Mouse (Mus musculus): ENCODE results near the gene Ifitm10. TPM values are rescaled to one million over a fixed set of nuclear protein-coding genes. Genes with fewer than 3 reads are reported as not detected.
"Not testable (repeated sequence)": the region's sequence is repeated elsewhere in the genome, so short reads cannot be mapped to it uniquely, and the experiment has no call there.

The Ifitm10 gene
- polyA plus RNA-seq, 1 experiment from 2014 or later: 2.5 TPM

DNA sequence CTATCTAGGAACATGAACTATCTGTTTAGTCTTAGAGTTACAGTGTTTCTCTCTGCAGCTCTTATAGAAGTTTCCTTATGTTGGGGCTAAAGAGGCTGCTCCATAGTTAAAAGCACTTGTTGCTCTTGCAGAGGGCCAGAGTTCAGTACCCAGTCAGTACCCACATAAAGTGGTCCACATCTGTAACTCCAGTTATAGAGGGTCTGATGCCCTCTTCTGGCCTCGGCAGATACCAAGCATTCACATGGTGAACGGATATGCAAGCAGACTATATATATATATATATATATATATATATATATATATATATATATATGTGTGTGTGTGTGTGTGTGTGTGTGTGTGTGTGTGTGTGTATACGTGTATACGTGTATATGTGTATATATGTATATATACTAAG lies 34.4 kb upstream of the Ifitm10 start:
- Histone ChIP-seq H3K4me1 (ENCODE audit: insufficient read depth, low read length) (no peaks in the 10 kb centered on the region), H3K4me3 (ENCODE audit: low read length) (no peak overlapping the region), H3K27ac (ENCODE audit: low read length) (no peak overlapping the region), H3K9me3 (ENCODE audit: low read length) (no peaks in the 10 kb centered on the region), H3K27me3 (ENCODE audit: insufficient read depth, low read length) (no peaks in the 10 kb centered on the region), H3K4me2 (replicated peaks; ENCODE audit: low read depth, low read length) (no peak overlapping the region), H3K9ac (replicated peaks; ENCODE audit: low read length) (no peak overlapping the region), H3K36me3 (ENCODE audit: insufficient read depth, low read length) (no peaks in the 10 kb centered on the region)
- WGBS: 73% methylated on average over 4 of the region's 4 CpGs
- ATAC-seq (ENCODE audit: low FRiP score, low TSS enrichment): no peak

DNA sequence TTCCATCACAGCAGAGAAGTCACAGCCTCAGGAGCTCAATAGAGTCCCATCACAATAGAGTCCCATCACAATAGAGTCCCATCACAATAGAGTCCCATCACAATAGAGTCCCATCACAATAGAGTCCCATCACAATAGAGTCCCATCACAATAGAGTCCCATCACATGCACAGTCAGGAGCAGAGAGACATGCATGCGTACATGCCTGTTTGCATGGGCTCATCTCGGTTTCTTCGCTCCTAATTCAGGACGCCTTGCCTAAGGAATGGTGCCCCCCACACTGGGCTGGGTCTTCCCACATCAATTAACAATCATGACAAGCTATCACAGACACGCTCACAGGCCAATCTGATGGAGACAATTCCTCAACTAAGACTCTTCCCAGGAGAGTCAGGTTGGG lies 31.6 kb upstream of the Ifitm10 start:
- 93% methylated on average over 5 of the region's 5 CpGs for WGBS
- not testable (repeated sequence) for ATAC-seq (ENCODE audit: low FRiP score, low TSS enrichment); H3K4me1 ChIP-seq (ENCODE audit: insufficient read depth, low read length); H3K36me3 ChIP-seq (ENCODE audit: insufficient read depth, low read length); H3K4me3 ChIP-seq (ENCODE audit: low read length); H3K9ac ChIP-seq (replicated peaks; ENCODE audit: low read length); H3K4me2 ChIP-seq (replicated peaks; ENCODE audit: low read depth, low read length); H3K27me3 ChIP-seq (ENCODE audit: insufficient read depth, low read length); H3K9me3 ChIP-seq (ENCODE audit: low read length); H3K27ac ChIP-seq (ENCODE audit: low read length)

- H3K36me3 ChIP-seq (ENCODE audit: insufficient read depth, low read length): no peaks in the 10 kb centered on the region
- no peaks in the 10 kb centered on the region for H3K27me3 ChIP-seq (ENCODE audit: insufficient read depth, low read length)
- no peak overlapping the region for H3K4me3 ChIP-seq (ENCODE audit: low read length)
- H3K4me2 ChIP-seq (replicated peaks; ENCODE audit: low read depth, low read length): no peak overlapping the region
- ATAC-seq (ENCODE audit: low FRiP score, low TSS enrichment): no peak
- H3K27ac ChIP-seq (ENCODE audit: low read length): peak overlapping the region; percentile 47; the same call in 1 of the 2 replicates
- H3K4me1 ChIP-seq (ENCODE audit: insufficient read depth, low read length): peaks cover 17% of the 10 kb centered on the region; the same call in 1 of the 2 replicates
- WGBS: 52% methylated on average over 4 of the region's 4 CpGs
- no peak overlapping the region for H3K9ac ChIP-seq (replicated peaks; ENCODE audit: low read length)
- H3K9me3 ChIP-seq (ENCODE audit: low read length): no peaks in the 10 kb centered on the region
Observed at GRCm38 (mm10) chr7:142403591-142403990, 30.0 kb upstream of the Ifitm10 start.

- Histone ChIP-seq H3K4me1 (ENCODE audit: insufficient read depth, low read length) (peaks cover 20% of the 10 kb centered on the region; the same call in 1 of the 2 replicates), H3K36me3 (ENCODE audit: insufficient read depth, low read length) (no peaks in the 10 kb centered on the region), H3K27me3 (ENCODE audit: insufficient read depth, low read length) (no peaks in the 10 kb centered on the region), H3K4me2 (replicated peaks; ENCODE audit: low read depth, low read length) (no peak overlapping the region), H3K4me3 (ENCODE audit: low read length) (no peak overlapping the region), H3K9ac (replicated peaks; ENCODE audit: low read length) (no peak overlapping the region), H3K27ac (ENCODE audit: low read length) (peak overlapping the region; percentile 54; the same call in 1 of the 2 replicates), H3K9me3 (ENCODE audit: low read length) (no peaks in the 10 kb centered on the region)
- WGBS: 39% methylated on average over 7 of the region's 7 CpGs
- ATAC-seq (ENCODE audit: low FRiP score, low TSS enrichment): no peak
Observed at GRCm38 (mm10) chr7:142400750-142401142, 27.2 kb upstream of the Ifitm10 start.

GRCm38 (mm10) chr7:142400112-142400749 lies 26.7 kb upstream of the Ifitm10 start:
- no peaks in the 10 kb centered on the region for H3K36me3 ChIP-seq (ENCODE audit: insufficient read depth, low read length)
- no peak for ATAC-seq (ENCODE audit: low FRiP score, low TSS enrichment)
- H3K9ac ChIP-seq (replicated peaks; ENCODE audit: low read length): no peak overlapping the region
- H3K4me2 ChIP-seq (replicated peaks; ENCODE audit: low read depth, low read length): no peak overlapping the region
- 58% methylated on average over 7 of the region's 7 CpGs for WGBS
- no peaks in the 10 kb centered on the region for H3K27me3 ChIP-seq (ENCODE audit: insufficient read depth, low read length)
- no peaks in the 10 kb centered on the region for H3K9me3 ChIP-seq (ENCODE audit: low read length)
- peak overlapping the region; percentile 70; the same call in 1 of the 2 replicates for H3K27ac ChIP-seq (ENCODE audit: low read length)
- H3K4me3 ChIP-seq (ENCODE audit: low read length): no peak overlapping the region
- peaks cover 20% of the 10 kb centered on the region; the same call in 1 of the 2 replicates for H3K4me1 ChIP-seq (ENCODE audit: insufficient read depth, low read length)

DNA sequence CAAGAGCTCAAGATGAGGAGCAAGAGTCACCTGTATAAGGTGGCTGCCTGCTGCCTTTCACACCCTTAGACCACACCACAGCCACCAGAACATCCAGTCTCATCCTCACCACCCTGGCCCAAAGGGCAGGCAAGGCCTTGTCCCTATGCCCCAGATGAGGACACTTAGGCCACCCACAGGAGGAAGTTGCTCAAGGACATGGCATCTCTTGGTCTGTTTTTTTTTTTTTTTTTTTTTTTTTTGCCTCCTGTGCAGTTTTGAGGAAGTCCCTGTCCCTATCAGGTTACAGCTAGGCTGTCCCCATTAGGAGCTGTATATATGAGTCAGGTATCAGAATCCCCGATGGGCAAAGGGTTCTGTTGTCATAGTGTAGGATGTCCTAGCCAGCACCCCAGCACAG lies 25.7 kb upstream of the Ifitm10 start:
- Histone ChIP-seq H3K27ac (ENCODE audit: low read length) (no peak overlapping the region), H3K27me3 (ENCODE audit: insufficient read depth, low read length) (no peaks in the 10 kb centered on the region), H3K4me1 (ENCODE audit: insufficient read depth, low read length) (peaks cover 20% of the 10 kb centered on the region; the same call in 1 of the 2 replicates), H3K36me3 (ENCODE audit: insufficient read depth, low read length) (no peaks in the 10 kb centered on the region), H3K9ac (replicated peaks; ENCODE audit: low read length) (no peak overlapping the region), H3K4me2 (replicated peaks; ENCODE audit: low read depth, low read length) (no peak overlapping the region), H3K4me3 (ENCODE audit: low read length) (no peak overlapping the region), H3K9me3 (ENCODE audit: low read length) (no peaks in the 10 kb centered on the region)
- no peak for ATAC-seq (ENCODE audit: low FRiP score, low TSS enrichment)
- 35% methylated on average over 1 of the region's 1 CpGs for WGBS

- no peaks in the 10 kb centered on the region for H3K36me3 ChIP-seq (ENCODE audit: insufficient read depth, low read length)
- no peaks in the 10 kb centered on the region for H3K9me3 ChIP-seq (ENCODE audit: low read length)
- H3K27me3 ChIP-seq (ENCODE audit: insufficient read depth, low read length): no peaks in the 10 kb centered on the region
- no peak overlapping the region for H3K4me2 ChIP-seq (replicated peaks; ENCODE audit: low read depth, low read length)
- peaks cover 26% of the 10 kb centered on the region; the same call in 1 of the 2 replicates for H3K4me1 ChIP-seq (ENCODE audit: insufficient read depth, low read length)
- peak overlapping the region; percentile 63 for H3K27ac ChIP-seq (ENCODE audit: low read length)
- ATAC-seq (ENCODE audit: low FRiP score, low TSS enrichment): 0 out of 2 replicates have a peak, but pooled peaks have one; percentile 25
- no peak overlapping the region for H3K9ac ChIP-seq (replicated peaks; ENCODE audit: low read length)
- WGBS: 49% methylated on average over 2 of the region's 2 CpGs
- H3K4me3 ChIP-seq (ENCODE audit: low read length): no peak overlapping the region
Observed at GRCm38 (mm10) chr7:142398052-142398451, 24.5 kb upstream of the Ifitm10 start.

- Histone ChIP-seq H3K27ac (ENCODE audit: low read length) (no peak overlapping the region), H3K4me3 (ENCODE audit: low read length) (no peak overlapping the region), H3K9ac (replicated peaks; ENCODE audit: low read length) (no peak overlapping the region), H3K27me3 (ENCODE audit: insufficient read depth, low read length) (no peaks in the 10 kb centered on the region), H3K9me3 (ENCODE audit: low read length) (no peaks in the 10 kb centered on the region), H3K36me3 (ENCODE audit: insufficient read depth, low read length) (no peaks in the 10 kb centered on the region), H3K4me2 (replicated peaks; ENCODE audit: low read depth, low read length) (no peak overlapping the region), H3K4me1 (ENCODE audit: insufficient read depth, low read length) (peaks cover 29% of the 10 kb centered on the region; the same call in 1 of the 2 replicates)
- no peak for ATAC-seq (ENCODE audit: low FRiP score, low TSS enrichment)
- 84% methylated on average over 1 of the region's 1 CpGs for WGBS
Observed at GRCm38 (mm10) chr7:142396611-142397010, 23.1 kb upstream of the Ifitm10 start.

- 88% methylated on average over 4 of the region's 4 CpGs for WGBS
- Histone ChIP-seq H3K36me3 (ENCODE audit: insufficient read depth, low read length) (no peaks in the 10 kb centered on the region), H3K27ac (ENCODE audit: low read length) (no peak overlapping the region), H3K9me3 (ENCODE audit: low read length) (no peaks in the 10 kb centered on the region), H3K4me3 (ENCODE audit: low read length) (no peak overlapping the region), H3K4me2 (replicated peaks; ENCODE audit: low read depth, low read length) (no peak overlapping the region), H3K4me1 (ENCODE audit: insufficient read depth, low read length) (peaks cover 26% of the 10 kb centered on the region; the same call in 1 of the 2 replicates), H3K27me3 (ENCODE audit: insufficient read depth, low read length) (no peaks in the 10 kb centered on the region), H3K9ac (replicated peaks; ENCODE audit: low read length) (no peak overlapping the region)
- no peak for ATAC-seq (ENCODE audit: low FRiP score, low TSS enrichment)
Observed at GRCm38 (mm10) chr7:142395472-142395871, 21.9 kb upstream of the Ifitm10 start.
